Mouse (Mus musculus): ENCODE measurements at regions not wholly inside any gene's neighbourhood (a gene's known extent, or its start where the extent isn't known, plus 50 kb on each side); places are given as distances from the start of the nearest gene placed in this dataset.
"Not testable (repeated sequence)": the region's sequence is repeated elsewhere in the genome, so short reads cannot be mapped to it uniquely, and the experiment has no call there.

DNA sequence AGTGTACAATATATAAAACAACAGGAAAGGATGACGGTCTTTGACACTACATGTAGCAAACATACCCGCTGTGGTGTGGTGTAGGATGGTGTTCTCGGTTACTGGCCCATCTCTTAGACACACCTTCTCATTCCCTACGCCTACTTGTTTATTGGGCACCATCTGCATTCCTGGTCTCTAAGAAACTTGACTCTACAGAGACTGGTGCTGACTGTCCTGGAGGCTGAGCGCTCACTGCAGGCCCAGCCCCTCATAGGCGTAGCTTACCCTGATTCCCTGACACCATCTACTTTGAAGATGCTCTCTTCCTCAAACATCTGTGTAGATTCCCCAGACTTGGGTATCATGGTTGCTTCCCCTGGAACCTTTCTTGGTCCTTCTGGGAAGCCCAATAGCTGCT is 90.9 kb upstream of the Fam84a start:
- not testable (repeated sequence) for DNase-seq

DNA sequence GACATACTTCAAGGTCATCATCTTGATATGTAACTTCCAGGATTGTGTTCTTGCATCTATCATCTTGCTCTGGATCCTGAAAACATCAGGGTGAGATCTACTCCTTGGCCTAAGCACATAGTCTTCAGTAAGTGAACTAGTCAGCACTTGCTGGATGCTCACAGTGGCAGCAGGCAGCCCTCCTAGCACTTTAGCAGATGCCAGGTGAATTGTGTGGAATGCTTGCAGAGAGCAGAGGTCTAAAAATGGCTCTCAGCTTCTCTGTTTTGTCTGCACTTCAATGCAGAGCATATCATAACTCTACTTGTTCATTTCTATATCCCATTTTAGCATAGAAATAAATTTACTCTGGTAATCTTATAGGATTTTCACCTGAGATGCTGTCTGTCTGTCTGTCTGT is 85.8 kb upstream of the Fam84a start:
- DNase-seq, result no peak

DNA sequence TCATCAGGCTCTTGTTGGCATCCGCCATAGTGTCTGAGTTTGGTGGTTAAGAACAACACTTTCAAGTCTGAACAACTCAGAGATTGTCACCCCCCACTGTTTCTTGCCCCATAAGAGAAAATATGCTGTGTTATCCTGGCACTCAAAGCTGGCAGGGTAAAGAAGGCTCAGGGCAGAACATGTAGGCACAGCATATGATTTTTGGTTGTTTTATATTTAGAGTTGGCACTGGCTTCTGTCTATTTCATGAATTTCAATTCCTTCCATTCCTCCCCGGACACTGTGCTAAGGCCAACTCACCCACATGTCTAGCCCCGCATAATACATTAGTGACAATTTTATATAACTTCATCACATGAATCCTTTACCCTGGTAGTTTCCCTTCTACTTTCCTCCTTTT is 83.5 kb upstream of the Fam84a start:
- no peak for DNase-seq

DNA sequence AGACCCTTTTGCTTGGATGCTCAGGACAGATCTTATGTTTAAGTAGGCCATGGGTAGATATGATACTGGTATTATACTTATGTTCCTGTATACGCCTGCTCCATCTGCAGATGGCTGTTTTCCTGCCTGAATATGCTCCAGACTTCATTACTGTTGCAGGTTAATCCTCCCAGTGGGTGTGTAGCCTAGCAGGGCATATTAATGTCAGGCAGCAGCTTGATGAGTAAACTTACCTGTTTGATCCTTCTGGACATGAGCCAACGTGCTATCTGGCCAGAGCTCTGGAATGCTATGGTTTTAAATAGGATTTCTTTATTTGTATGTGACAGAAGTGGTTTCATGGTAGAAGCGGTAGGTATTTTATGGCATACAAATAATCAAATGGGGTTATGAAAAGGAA is 60.8 kb upstream of the Fam84a start:
- DNase-seq, result no peak

DNA sequence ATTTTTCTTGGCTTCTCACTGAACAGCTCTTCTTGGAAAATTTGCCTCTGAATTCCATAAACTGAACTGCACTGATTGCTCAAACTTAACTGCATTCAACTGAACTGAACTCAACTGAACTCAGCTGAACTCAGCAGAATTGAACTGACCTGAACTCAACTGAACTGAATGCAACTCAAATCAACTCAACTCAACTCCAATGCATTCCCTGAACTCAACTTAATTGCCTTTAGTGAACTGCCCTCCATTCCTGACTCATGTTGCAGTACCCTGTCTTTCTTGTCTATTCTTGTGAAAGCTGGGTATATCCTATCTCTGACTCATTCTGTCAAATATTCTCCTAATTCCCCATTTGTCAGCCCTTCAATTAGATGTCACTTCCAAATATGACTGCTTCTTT is 58.0 kb upstream of the Fam84a start:
- no peak for DNase-seq

DNA sequence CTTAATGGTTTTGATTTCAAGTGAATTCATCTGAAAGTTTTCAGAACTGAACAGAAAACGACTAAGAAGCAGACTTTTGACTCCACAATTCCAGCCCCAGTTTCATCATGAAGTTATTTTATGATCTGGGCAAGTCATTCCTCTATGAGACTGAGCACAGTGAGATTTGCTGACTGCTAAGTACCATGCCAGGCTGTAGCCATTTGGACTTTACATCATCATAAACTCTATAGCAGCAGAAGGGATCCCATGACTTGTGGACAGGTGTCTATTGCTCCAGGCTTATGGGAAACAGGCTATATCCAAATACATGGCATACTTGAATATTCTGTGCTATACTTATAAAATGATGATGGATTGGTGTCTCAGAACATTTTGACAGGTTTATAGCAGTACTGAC is 55.4 kb upstream of the Fam84a start:
- DNase-seq, result no peak

DNA sequence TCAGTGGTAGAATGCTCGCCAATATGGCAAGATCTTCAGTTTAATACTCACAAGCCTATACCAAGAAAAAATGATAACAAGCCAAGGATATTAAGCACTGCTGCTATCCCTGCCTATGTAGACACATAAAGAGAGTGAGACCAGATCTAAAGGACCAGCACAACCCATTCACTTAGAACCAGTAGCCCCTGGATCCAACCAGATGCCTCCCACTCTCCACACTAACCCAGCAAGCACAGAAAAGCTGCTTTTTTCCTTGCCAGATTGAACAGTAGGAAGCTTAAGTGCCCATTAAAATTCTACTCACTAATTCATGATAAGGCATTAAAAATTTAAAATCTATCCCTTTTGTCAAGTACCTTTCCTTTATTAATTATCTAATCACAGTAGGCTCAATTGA is 52.6 kb upstream of the Fam84a start:
- DNase-seq, result no peak
